Mouse (Mus musculus) liver, embryonic 11.5 days (tissue): Measurements from ENCODE around the gene Dcp1b. TPM values are rescaled to one million over a fixed set of nuclear protein-coding genes. Genes with fewer than 3 reads are reported as not detected.
A peak's percentile ranks its signal among the peaks of the same experiment; 100 is the strongest.

Experiments
- ATAC-seq: fragments of 200-750 bp; cut with Nextera tagmentation; replicated peaks from 2 replicates; pipeline ENCODE4 v1.8.0; 2017; ENCODE audit warnings: moderate number of reproducible peaks, mild to moderate bottlenecking, moderate TSS enrichment, moderate library complexity; ENCODE audit not compliant: low FRiP score
- DNase-seq: peaks from one replicate; pipeline ENCODE4 v3.0.0-alpha.2; 2017; ENCODE audit warnings: low spot score
- H3K27ac ChIP-seq: fragments of 300-500 bp; sonication (generic); 2 replicates; pipeline ENCODE4 v1.5.1; 2014; ENCODE audit warnings: mild to moderate bottlenecking, low read depth, low read length, control low read depth
- H3K27me3 ChIP-seq: fragments of 300-500 bp; sonication (generic); replicated peaks from 2 replicates; pipeline ENCODE4 v1.6.1; 2014; ENCODE audit warnings: low read length, mixed read lengths; ENCODE audit not compliant: control insufficient read depth, insufficient read depth
- H3K36me3 ChIP-seq: fragments of 300-500 bp; sonication (generic); 2 replicates; pipeline ENCODE4 v1.6.1; 2014; ENCODE audit warnings: mild to moderate bottlenecking, low read length, moderate library complexity, mixed read lengths; ENCODE audit not compliant: control insufficient read depth, insufficient read depth
- H3K4me1 ChIP-seq: fragments of 300-500 bp; sonication (generic); replicated peaks from 2 replicates; pipeline ENCODE4 v1.6.1; 2014; ENCODE audit warnings: low read length, mixed read lengths; ENCODE audit not compliant: control insufficient read depth, insufficient read depth
- H3K4me2 ChIP-seq: fragments of 300-500 bp; sonication (generic); 2 replicates; pipeline ENCODE4 v1.6.1; 2014; ENCODE audit warnings: mild to moderate bottlenecking, control low read depth, moderate library complexity
- H3K4me3 ChIP-seq: fragments of 300-500 bp; sonication (generic); 2 replicates; pipeline ENCODE4 v1.5.1; 2014; ENCODE audit warnings: low read depth, low read length, control low read depth
- H3K9ac ChIP-seq: fragments of 300-500 bp; sonication (generic); 2 replicates; pipeline ENCODE4 v1.6.1; 2014; ENCODE audit warnings: low read depth, low read length, control low read depth
- H3K9me3 ChIP-seq: fragments of 300-500 bp; sonication (generic); 2 replicates; pipeline ENCODE4 v1.6.1; 2016; ENCODE audit warnings: low read length, inconsistent platforms, mixed read lengths; ENCODE audit not compliant: control insufficient read depth
- WGBS: fragments of 180-500 bp; shearing (Covaris S2); extraction: QIAGEN DNeasy Blood & Tissue Kit; methylation state at CpG from one replicate; pipeline ENCODE4 v1.1.7; 2014; 5-methylcytosine and 5-hydroxymethylcytosine counted together
- polyA plus RNA-seq: library from polyadenylated mRNA; unstranded; fragments of >200 nt; fragmentation: Nextera tagmentation; extraction: Ambion mirVana; gene quantifications from 2 replicates; pipeline ENCODE4 v1.2.1, GENCODE M21; 2014

Dcp1b gene
- polyA plus RNA-seq, 1 experiment from 2014 or later = 7.8 TPM

GRCm38 (mm10) chr6:119218591-119218990 lies 43.5 kb downstream of the Dcp1b start:
- Histone ChIP-seq H3K27ac (no peak overlapping the region), H3K9ac (no peak overlapping the region), H3K4me2 (no peak overlapping the region), H3K4me1 (no peaks in the 10 kb centered on the region; the same call in 1 of the 2 replicates), H3K36me3 (peaks cover 3% of the 10 kb centered on the region; the same call in 1 of the 2 replicates), H3K4me3 (no peak overlapping the region), H3K27me3 (no peaks in the 10 kb centered on the region), H3K9me3 (no peaks in the 10 kb centered on the region)
- ATAC-seq (no peak), DNase-seq (no peak)
- WGBS = 84% methylated on average over 5 of the region's 5 CpGs

- no peak overlapping the region for H3K4me2 ChIP-seq
- WGBS = 82% methylated on average over 15 of the region's 15 CpGs
- H3K27me3 ChIP-seq = no peaks in the 10 kb centered on the region
- H3K27ac ChIP-seq = no peak overlapping the region
- H3K4me1 ChIP-seq = no peaks in the 10 kb centered on the region
- DNase-seq (no peak), ATAC-seq (no peak)
- H3K36me3 ChIP-seq = peaks cover 3% of the 10 kb centered on the region; the same call in 1 of the 2 replicates
- no peak overlapping the region for H3K9ac ChIP-seq
- no peak overlapping the region for H3K4me3 ChIP-seq
- no peaks in the 10 kb centered on the region for H3K9me3 ChIP-seq
These were observed 44.3 kb downstream of the Dcp1b start for GRCm38 (mm10) chr6:119219237-119219870.

- peak; percentile 41; the same call in 1 of the 2 replicates for ATAC-seq
- no peak overlapping the region for H3K9ac ChIP-seq
- H3K4me3 ChIP-seq = no peak overlapping the region
- H3K4me1 ChIP-seq = no peaks in the 10 kb centered on the region
- H3K27me3 ChIP-seq = no peaks in the 10 kb centered on the region
- 55% methylated on average over 10 of the region's 10 CpGs for WGBS
- no peak overlapping the region for H3K4me2 ChIP-seq
- H3K9me3 ChIP-seq = no peaks in the 10 kb centered on the region
- DNase-seq = no peak
- no peak overlapping the region for H3K27ac ChIP-seq
- H3K36me3 ChIP-seq = peaks cover 2% of the 10 kb centered on the region; the same call in 1 of the 2 replicates
These were observed 45.2 kb downstream of the Dcp1b start for GRCm38 (mm10) chr6:119220297-119220696.

GRCm38 (mm10) chr6:119224451-119225195 lies 49.6 kb downstream of the Dcp1b start:
- Histone ChIP-seq H3K36me3 (no peaks in the 10 kb centered on the region), H3K4me1 (no peaks in the 10 kb centered on the region), H3K9ac (no peak overlapping the region), H3K27ac (no peak overlapping the region), H3K27me3 (no peaks in the 10 kb centered on the region), H3K9me3 (no peaks in the 10 kb centered on the region), H3K4me3 (no peak overlapping the region), H3K4me2 (no peak overlapping the region)
- ATAC-seq = no peak
- 74% methylated on average over 13 of the region's 13 CpGs for WGBS
- no peak for DNase-seq

- H3K27ac ChIP-seq = no peak overlapping the region
- H3K4me2 ChIP-seq = no peak overlapping the region
- H3K4me3 ChIP-seq = no peak overlapping the region
- H3K9me3 ChIP-seq = no peaks in the 10 kb centered on the region
- no peak for ATAC-seq
- H3K27me3 ChIP-seq = no peaks in the 10 kb centered on the region
- 80% methylated on average over 12 of the region's 12 CpGs for WGBS
- no peaks in the 10 kb centered on the region for H3K4me1 ChIP-seq
- no peaks in the 10 kb centered on the region for H3K36me3 ChIP-seq
- no peak overlapping the region for H3K9ac ChIP-seq
- no peak for DNase-seq
These were observed 50.2 kb downstream of the Dcp1b start for GRCm38 (mm10) chr6:119225226-119225625.

- no peaks in the 10 kb centered on the region for H3K9me3 ChIP-seq
- H3K4me3 ChIP-seq = no peak overlapping the region
- DNase-seq (no peak), ATAC-seq (no peak)
- H3K9ac ChIP-seq = no peak overlapping the region
- no peaks in the 10 kb centered on the region for H3K27me3 ChIP-seq
- no peaks in the 10 kb centered on the region for H3K36me3 ChIP-seq
- no peaks in the 10 kb centered on the region for H3K4me1 ChIP-seq
- H3K27ac ChIP-seq = no peak overlapping the region
- WGBS = 80% methylated on average over 6 of the region's 6 CpGs
- H3K4me2 ChIP-seq = no peak overlapping the region
These were observed 50.7 kb downstream of the Dcp1b start for GRCm38 (mm10) chr6:119225731-119226130.

- H3K9ac ChIP-seq = no peak overlapping the region
- H3K9me3 ChIP-seq = no peaks in the 10 kb centered on the region
- H3K4me2 ChIP-seq = no peak overlapping the region
- no peak overlapping the region for H3K27ac ChIP-seq
- no peaks in the 10 kb centered on the region for H3K4me1 ChIP-seq
- DNase-seq (no peak), ATAC-seq (no peak)
- H3K36me3 ChIP-seq = no peaks in the 10 kb centered on the region
- WGBS = 82% methylated on average over 8 of the region's 8 CpGs
- H3K27me3 ChIP-seq = no peaks in the 10 kb centered on the region
- H3K4me3 ChIP-seq = no peak overlapping the region
These were observed 51.9 kb downstream of the Dcp1b start for GRCm38 (mm10) chr6:119227001-119227400.

- ATAC-seq (no peak), DNase-seq (no peak)
- no peak overlapping the region for H3K4me3 ChIP-seq
- no peak overlapping the region for H3K27ac ChIP-seq
- H3K9me3 ChIP-seq = no peaks in the 10 kb centered on the region
- H3K36me3 ChIP-seq = no peaks in the 10 kb centered on the region
- H3K4me1 ChIP-seq = no peaks in the 10 kb centered on the region
- WGBS = 74% methylated on average over 11 of the region's 11 CpGs
- no peak overlapping the region for H3K9ac ChIP-seq
- no peak overlapping the region for H3K4me2 ChIP-seq
- no peaks in the 10 kb centered on the region for H3K27me3 ChIP-seq
These were observed 54.0 kb downstream of the Dcp1b start for GRCm38 (mm10) chr6:119228861-119229603.
